Mouse (Mus musculus) Patski (cell line): ENCODE measurements around the gene Ube2e2. TPM values are rescaled to one million over a fixed set of nuclear protein-coding genes. Genes with fewer than 3 reads are reported as not detected.
A peak's percentile ranks its signal among the peaks of the same experiment; 100 is the strongest.

Source experiments
- ATAC-seq: fragments of 100-300 bp; one replicate; pipeline ENCODE4 v1.8.0; 2021
- CTCF ChIA-PET: fragments of 350-600 bp; sonication (Branson Sonifier 250); formaldehyde crosslinking; loops from one replicate; lab custom pipeline; 2022; ENCODE audit warnings: inconsistent platforms; lab: Charles Lee
- POLR2A ChIA-PET: fragments of 350-600 bp; sonication (Branson Sonifier 250); formaldehyde crosslinking; loops from one replicate; lab custom pipeline; 2022; ENCODE audit warnings: antibody characterized with exemption, inconsistent platforms; lab: Charles Lee
- DNase-seq: peaks from one replicate; pipeline ENCODE4 v3.0.0-alpha.2; 2011; ENCODE audit warnings: low read depth, low spot score
- H3K27me3 ChIP-seq: fragments of 371-371 bp; one replicate; pipeline ENCODE4 v1.5.1; 2021
- CTCF ChIP-seq: fragments of 100-300 bp; IDR thresholded peaks from one replicate; pipeline ENCODE4 v1.5.1; 2021
- in situ Hi-C: fragments of 300-500 bp; cut with MboI; formaldehyde crosslinking; loops from 3 replicates; pipeline ENCODE4 v1.11.1; 2018; ENCODE audit warnings: low pct_unique_long_range_greater_than_20kb, mixed read lengths
- polyA plus RNA-seq: library from polyadenylated mRNA; unstranded; gene quantifications from one replicate; pipeline ENCODE4 v1.2.3, GENCODE M21; 2021

The Ube2e2 gene
- polyA plus RNA-seq, 1 experiment from 2014 or later: 43.6 TPM

DNA sequence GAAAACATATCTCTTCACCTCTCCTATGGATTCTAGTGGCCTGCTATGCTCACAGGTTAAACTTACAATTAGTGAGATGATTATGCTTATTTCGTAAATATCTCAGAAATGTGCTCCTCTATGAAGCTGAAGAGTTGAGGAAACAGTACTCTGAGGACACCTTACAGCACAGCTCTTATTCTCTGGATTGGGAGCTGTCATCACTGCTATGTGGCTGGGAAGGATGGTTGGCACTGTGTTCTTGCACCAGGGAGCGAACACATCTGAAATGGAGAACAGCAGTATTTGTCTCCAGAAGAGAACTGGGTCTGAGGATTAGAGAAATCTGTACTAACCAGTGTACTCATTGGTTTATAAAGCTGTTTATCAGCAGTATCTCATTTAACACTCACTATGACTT is 226.3 kb downstream of the Ube2e2 start:
- POLR2A ChIA-PET: no interaction called here
- no peak for TF ChIP-seq CTCF
- no peak for DNase-seq
- CTCF ChIA-PET: interaction anchor here (0.8 kb wide), 1 partner anchor 108 kb away, joined by 3 read pairs; no protein-coding TSS in a partner anchor
- H3K27me3 ChIP-seq: no peaks in the 10 kb centered on the region
- in situ Hi-C loops: no loop called here
- ATAC-seq: no peak

- TF ChIP-seq CTCF: no peak
- ChIA-PET POLR2A (no interaction called here), CTCF (no interaction called here)
- ATAC-seq: no peak
- H3K27me3 ChIP-seq: no peaks in the 10 kb centered on the region
- in situ Hi-C loops: no loop called here
- DNase-seq: no peak
Observed at GRCm38 (mm10) chr14:18666251-18666650, 227.8 kb downstream of the Ube2e2 start.

DNA sequence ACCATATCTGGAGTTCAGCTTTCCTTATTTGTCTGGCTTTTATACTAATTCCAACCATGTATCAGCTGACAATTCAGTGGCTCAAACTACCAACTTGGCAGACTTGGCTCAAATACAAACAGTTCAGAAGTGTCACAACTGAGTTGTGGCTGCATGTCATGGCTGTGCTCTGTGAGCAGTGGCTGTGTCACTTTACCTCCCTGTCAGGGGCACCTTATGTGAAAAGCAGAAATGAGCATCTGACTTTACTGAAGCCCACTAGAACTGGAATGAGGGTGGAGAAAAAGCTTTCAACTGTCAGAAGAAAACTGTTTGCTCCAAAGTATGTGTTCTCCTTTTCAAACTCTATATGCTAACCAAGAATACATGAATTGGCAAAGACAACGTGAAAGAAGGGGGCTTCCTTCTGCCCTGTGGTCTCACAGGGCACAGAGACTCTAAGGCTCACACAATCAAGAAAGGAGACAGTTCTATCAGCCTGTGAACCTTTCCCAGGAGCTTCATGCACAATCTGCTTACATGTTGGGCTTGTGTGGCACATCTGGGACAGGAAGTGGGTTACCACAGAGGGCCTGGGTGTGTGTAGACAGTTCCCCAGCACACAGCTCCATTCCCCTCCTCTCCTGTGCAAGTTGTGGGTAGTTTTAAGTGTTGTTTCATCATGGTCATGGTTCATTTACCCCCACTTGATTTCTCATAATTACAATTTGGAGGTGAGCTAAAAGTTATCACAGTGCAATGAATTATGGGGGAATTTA is 228.6 kb downstream of the Ube2e2 start:
- no peak for DNase-seq

DNA sequence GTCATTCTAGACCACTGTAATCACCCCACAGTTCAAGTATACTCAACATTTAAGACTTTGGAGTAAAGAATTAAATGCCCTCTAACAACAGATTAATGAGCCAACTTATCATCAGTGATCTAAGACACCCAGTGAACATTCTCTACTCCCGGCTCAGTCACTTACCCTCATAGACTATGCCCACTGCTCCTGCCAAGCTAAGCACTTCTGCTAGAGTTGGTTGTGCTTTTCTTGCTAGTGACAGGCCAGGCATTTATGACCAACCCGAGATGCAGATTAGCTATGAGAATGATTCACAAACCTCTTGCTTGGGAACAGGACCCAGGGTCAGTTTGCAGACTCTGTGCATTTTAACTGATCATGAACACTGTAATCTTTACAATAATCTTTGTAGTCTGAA is 230.4 kb downstream of the Ube2e2 start:
- no peak for TF ChIP-seq CTCF
- ATAC-seq (no peak), DNase-seq (no peak)
- H3K27me3 ChIP-seq: no peaks in the 10 kb centered on the region
- POLR2A ChIA-PET: no interaction called here
- in situ Hi-C loops: no loop called here
- CTCF ChIA-PET: interaction anchor here (1.0 kb wide), 1 partner anchor 10 kb away, joined by 4 read pairs; no protein-coding TSS in a partner anchor

More for the DNA sequence above, 228.6 kb downstream of the Ube2e2 start:
- H3K27me3 ChIP-seq: no peaks in the 10 kb centered on the region
- CTCF ChIA-PET: no interaction called here
- in situ Hi-C loops: no loop called here
- TF ChIP-seq CTCF: no peak
- no peak for ATAC-seq
- POLR2A ChIA-PET: interaction anchor here (0.5 kb wide), 1 partner anchor 285 kb away, joined by 3 read pairs; no protein-coding TSS in a partner anchor

- CTCF ChIA-PET: interaction anchor here (1.0 kb wide), 2 partner anchors 8 to 73 kb away, joined by 3 read pairs; no protein-coding TSS in a partner anchor
- no peaks in the 10 kb centered on the region for H3K27me3 ChIP-seq
- no peak for ATAC-seq
- no peak for DNase-seq
- no peak for TF ChIP-seq CTCF
- POLR2A ChIA-PET: no interaction called here
- in situ Hi-C loops: no loop called here
Observed at GRCm38 (mm10) chr14:18657777-18658753, 236.0 kb downstream of the Ube2e2 start.

DNA sequence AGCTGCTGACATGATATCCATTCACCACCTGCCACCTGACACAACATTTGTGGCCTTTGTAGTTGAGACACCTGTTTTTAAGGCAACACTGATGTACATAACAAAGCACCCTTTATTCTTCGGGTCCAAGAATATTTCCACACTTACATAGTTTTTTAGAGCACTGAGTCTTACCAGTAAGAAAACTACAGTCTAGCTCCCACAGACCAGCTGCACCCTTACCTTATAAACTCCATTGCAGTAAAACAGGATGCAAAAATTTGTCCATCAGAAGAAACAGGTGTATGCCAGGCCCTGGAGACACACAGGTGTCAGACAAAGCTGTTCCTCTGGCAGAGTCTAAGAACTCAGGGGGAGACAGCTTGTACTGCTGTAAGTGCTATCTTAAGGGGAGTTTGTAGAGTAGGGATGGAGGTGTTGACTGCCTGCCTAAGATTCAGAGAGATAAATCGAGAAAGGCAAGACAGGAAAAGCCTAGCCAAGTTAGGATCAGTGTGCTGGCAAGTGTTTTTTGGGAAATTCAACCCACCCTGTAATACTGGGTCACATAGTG is 244.9 kb downstream of the Ube2e2 start:
- in situ Hi-C loops: no loop called here
- CTCF ChIA-PET: interaction anchor here (1.3 kb wide), 1 partner anchor 9 kb away, joined by 3 read pairs; no protein-coding TSS in a partner anchor

DNA sequence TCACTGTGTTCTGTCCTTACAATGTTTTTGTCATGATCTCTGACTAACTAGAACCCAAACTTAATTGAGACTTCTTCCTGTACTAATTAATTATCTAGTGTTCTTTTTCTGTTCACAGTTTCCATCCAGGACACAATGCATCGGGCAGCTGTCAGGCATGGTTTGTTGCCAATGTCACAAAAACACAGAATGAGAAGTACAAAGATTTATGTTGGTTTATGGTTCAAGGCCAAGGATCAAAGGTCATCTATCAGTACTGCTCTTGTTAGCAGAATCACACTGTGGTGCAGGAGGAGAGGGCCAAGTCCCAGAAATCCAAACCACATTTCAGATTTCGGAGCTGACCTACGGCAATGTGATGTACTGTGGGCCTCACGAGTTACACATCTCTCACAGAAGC is 252.4 kb downstream of the Ube2e2 start:
- no peaks in the 10 kb centered on the region for H3K27me3 ChIP-seq
- ATAC-seq: no peak
- in situ Hi-C loops: no loop called here
- ChIA-PET POLR2A (no interaction called here), CTCF (interaction anchor here (0.9 kb wide), 1 partner anchor 15 kb away, joined by 3 read pairs; no protein-coding TSS in a partner anchor)
- DNase-seq: no peak
- no peak for TF ChIP-seq CTCF

More for the DNA sequence above, 244.9 kb downstream of the Ube2e2 start:
- TF ChIP-seq CTCF: no peak
- no peak for DNase-seq
- no peaks in the 10 kb centered on the region for H3K27me3 ChIP-seq
- ATAC-seq: no peak
- POLR2A ChIA-PET: no interaction called here

GRCm38 (mm10) chr14:18638753-18639456 is 255.2 kb downstream of the Ube2e2 start:
- peak; percentile 44 for ATAC-seq

DNA sequence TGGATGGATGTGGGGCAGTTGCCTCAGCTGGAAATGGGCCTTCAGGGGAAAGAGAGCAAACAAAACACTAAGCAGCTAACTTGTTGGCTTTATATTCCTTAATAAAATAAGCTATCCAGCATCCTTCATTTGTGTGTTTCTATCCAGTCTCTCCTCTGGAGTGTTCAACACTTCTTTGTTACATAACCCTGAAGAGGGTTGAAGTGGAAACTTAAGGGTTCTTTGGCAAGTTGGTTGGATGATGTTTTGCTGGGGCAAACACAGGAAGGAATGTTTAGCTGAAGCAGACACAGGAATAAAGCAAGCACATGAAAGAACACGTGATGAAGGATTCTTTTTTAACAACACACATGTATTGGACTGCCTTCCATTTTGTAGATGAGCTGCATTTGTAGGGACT is 256.3 kb downstream of the Ube2e2 start:
- no peak for TF ChIP-seq CTCF
- ATAC-seq: no peak
- in situ Hi-C loops: no loop called here
- no peak for DNase-seq
- ChIA-PET CTCF (interaction anchor here (1.0 to 1.2 kb wide), 3 partner anchors 9 to 14 kb away, joined by 3 read pairs; no protein-coding TSS in a partner anchor), POLR2A (no interaction called here)
- H3K27me3 ChIP-seq: no peaks in the 10 kb centered on the region

More at GRCm38 (mm10) chr14:18638753-18639456, 255.2 kb downstream of the Ube2e2 start:
- no peaks in the 10 kb centered on the region for H3K27me3 ChIP-seq
- DNase-seq: no peak
- in situ Hi-C loops: no loop called here
- no peak for TF ChIP-seq CTCF
- POLR2A ChIA-PET: no interaction called here
- CTCF ChIA-PET: interaction anchor here (1.0 kb wide), 1 partner anchor 16 kb away, joined by 3 read pairs; no protein-coding TSS in a partner anchor

- H3K27me3 ChIP-seq: no peaks in the 10 kb centered on the region
- DNase-seq (no peak), ATAC-seq (peak; percentile 60)
- ChIA-PET CTCF (no interaction called here), POLR2A (no interaction called here)
- no peak for TF ChIP-seq CTCF
- in situ Hi-C loops: no loop called here
Observed at GRCm38 (mm10) chr14:18628170-18628569, 265.9 kb downstream of the Ube2e2 start.
